Mouse (Mus musculus) ES-Bruce4 (cell line): ENCODE results near the gene Rin3.

Experiments
- CTCF ChIP-seq: IDR thresholded peaks from one replicate; pipeline ENCODE4 v1.8.1; 2011; ENCODE audit warnings: low read depth, low read length
- POLR2A ChIP-seq: IDR thresholded peaks from one replicate; pipeline ENCODE4 v1.8.1; 2011; ENCODE audit warnings: low read length; ENCODE audit not compliant: insufficient read depth

GRCm38 (mm10) chr12:102309800-102310195 lies 26.9 kb downstream of the Rin3 start:
- no peak for TF ChIP-seq CTCF
- no peak for TF ChIP-seq POLR2A
